Mouse (Mus musculus): ENCODE measurements around the gene S100b. TPM values are rescaled to one million over a fixed set of nuclear protein-coding genes. Genes with fewer than 3 reads are reported as not detected.
A peak's percentile ranks its signal among the peaks of the same experiment; 100 is the strongest.

The S100b gene
- 10 to 100 TPM; 14.4 to 90.4 TPM for total RNA-seq (2021)
- long read RNA-seq, experiment 1, transcript S100b-201 (3 exons, 1,484 nt): major isoform, 33 of 34 reads
- long read RNA-seq, experiment 1, partial matches to known transcripts: 0 of 34 reads
- long read RNA-seq, experiment 1, other reads (novel, unspliced or antisense): 1 of 34 reads
- long read RNA-seq, experiment 2, transcript S100b-201 (3 exons, 1,484 nt): major isoform, 15 of 22 reads
- long read RNA-seq, experiment 2, partial matches to known transcripts: 0 of 22 reads
- long read RNA-seq, experiment 2, other reads (novel, unspliced or antisense): 7 of 22 reads

DNA sequence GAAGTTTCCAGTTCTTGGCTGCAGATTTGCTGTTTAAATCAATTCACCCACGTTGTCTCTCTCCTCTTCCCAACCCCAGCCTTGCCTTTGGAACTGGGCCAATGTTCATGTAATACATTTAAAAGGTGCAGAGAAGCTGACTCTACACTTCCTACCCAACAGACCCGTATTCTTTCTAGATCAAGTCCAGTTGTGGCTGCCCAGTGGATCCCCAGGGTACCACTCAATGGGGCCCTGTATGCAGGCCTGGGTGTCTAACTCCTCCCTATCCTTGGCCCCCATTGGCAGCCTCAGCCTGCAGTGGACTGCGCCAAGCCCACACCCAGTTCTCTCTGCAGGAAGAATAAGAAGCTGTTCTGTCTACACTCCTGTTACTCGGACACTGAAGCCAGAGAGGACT lies at the start of gene S100b:
Gene S100b (plus strand): TSS at position 318 of the 400 bp plus-strand sequence.
- DNase-seq (ENCODE audit: low spot score in 2 of 2): no peak

DNA sequence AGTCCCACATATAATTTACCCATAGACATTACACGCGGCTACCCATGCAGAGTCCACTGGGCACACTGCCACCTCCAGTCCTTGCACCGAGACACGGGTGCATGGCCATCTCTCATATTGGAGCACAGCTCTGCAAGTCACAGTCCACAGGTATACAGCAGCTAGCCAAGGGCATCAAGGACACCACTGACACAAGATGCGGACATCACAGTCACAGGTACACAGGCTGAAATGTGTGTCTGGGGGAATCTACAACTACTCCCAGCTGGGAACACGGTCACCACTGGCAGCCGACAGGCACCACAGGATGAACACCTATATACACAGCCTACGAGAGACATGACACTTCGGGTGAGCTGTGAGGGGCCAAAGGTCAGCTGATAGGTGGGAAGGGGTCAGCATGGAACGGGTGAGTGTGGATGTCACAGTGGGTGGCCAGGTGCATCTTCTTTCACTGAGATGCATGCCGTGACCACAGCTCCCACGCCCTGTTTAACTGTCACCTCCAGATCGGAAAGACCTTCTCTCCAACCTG lies 46.3 kb upstream of the S100b start:
- no peak for DNase-seq (ENCODE audit: low spot score in 2 of 2)

DNA sequence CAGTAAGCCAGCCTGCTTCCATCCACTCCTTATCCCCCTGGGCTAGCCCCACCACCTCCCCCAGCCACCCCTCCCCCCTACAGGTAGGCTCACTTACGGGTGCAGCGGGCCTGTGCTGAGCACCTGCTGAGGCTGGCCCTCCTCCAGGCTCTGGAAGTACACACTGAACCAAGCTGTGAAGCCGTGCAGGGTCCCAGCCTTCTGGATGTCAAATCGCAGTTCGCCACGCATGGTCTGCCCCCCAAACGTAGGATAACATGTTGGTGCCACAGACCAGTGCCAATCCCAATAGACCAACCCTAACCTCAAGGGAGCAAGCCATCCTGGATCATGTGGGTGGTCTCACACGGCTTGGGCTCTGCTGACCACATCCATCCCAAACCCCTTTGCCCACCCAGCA lies 44.4 kb upstream of the S100b start:
- DNase-seq (ENCODE audit: low spot score in 2 of 2): no peak

DNA sequence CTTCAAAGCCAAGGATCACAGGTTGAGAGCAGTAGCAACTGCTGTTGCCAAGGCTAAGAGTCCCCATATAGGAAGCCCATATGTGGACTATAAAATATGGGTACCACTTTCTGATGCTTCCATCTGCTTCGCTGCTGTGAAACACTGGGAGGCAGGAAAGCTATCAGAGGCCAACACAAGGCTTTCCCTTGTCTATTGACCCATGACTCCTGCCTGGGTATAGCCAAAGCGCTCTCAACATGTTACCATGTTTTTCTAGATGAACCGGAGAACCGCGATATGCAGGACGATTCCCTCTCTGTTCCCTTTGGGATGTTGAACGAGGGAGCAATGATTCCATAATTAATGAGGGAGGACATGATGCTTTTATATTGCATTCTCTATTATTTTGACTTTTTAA lies 42.8 kb upstream of the S100b start:
- no peak for DNase-seq (ENCODE audit: low spot score in 2 of 2)

DNA sequence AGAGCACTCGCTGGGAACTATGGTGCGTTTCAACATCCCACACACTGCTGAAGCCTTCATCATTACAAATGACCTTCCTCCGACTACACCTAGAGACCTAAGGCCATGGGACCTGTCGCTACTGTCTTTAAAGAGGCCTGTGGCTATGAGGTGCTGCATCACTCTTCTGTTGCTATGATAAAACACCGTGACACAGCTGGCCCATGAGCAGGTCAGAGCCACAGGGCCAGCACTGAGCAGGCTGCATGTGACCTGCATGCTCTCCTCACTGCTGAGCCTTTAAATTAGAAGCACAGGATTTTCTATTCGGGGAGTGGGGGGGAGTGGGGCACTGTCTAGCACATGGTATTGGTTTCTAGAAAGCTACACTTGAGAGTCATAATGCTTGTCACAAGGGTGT lies 41.5 kb upstream of the S100b start:
- DNase-seq (ENCODE audit: low spot score in 2 of 2): peak in 1 of 2 experiments; percentile 3

DNA sequence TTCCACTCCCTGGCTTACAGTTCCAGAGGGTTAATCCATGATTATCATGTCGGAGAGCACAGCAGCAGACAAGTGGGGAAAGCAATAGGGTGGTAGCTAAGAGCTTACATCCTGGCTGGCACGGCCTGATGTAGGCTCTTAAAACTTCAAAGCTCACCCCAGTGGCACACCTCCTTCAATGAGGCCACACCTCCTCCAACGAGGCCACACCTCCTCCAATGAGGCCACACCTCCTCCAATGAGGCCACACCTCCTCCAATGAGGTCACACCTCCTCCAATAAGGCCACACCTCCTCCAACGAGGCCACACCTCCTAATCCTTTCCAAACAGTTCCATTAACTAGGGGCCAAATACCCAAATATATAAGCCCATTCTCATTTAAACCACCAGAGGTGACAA lies 39.5 kb upstream of the S100b start:
- DNase-seq (ENCODE audit: low spot score in 2 of 2): no peak

DNA sequence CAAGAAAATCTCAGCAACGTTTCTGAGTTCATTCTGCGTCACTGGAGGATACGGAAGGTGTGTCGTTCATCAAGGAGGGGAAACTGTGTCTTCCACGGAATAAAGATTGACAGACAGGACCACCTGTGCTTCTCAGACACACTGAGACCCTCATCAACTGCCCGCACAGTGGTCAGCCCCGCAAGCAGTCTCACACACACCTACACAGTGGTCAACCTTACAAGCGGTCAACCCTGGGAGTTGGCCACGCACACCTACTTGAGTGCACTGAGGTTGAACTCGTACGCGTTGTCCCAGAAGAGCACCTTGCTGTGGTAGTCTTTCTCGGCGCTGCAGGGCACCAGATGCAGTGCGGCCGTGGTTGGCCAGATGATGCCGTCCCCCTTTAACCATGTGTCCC lies 36.6 kb upstream of the S100b start:
- peak in 1 of 2 experiments; percentile 10 for DNase-seq (ENCODE audit: low spot score in 2 of 2)

DNA sequence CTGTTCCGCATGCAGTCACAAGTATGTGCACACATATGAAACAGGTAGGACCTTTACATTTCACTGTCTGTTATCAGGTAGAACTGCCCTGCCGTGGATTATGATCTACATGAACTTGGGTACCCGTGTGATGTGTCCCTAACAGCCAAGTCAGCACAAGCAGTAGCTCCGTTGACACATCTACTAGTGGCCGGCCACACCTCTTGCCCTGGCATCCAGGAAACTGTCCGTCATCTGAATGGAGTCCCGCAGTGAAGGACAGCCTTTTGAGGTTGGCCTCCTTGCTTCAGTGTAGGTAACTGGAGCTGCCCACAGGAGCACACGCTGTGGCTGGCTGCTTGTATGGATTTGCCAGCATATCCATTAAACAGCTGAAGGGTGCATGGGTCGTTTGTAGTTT lies 35.4 kb upstream of the S100b start:
- peak in 1 of 2 experiments; percentile 7 for DNase-seq (ENCODE audit: low spot score in 2 of 2)

DNA sequence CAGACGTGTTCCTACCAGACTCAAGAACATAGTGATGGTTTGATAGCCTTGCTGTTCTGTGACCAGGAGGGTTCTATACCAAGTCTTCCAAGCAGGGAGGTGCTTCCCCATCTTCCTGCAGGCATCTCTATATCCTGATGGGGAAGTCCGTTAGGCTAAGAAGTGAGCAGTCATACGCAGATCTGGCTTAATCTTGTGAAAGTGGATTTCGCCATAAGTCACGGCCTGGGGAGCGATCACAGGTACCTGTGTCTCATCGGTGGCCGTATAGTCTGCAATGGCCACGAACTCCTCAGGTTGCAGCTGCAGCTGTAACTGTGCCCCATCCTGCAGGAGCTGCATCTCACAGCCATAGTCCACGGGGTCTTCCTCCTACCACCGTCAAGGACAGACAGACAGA lies 27.7 kb upstream of the S100b start:
- no peak for DNase-seq (ENCODE audit: low spot score in 2 of 2)

DNA sequence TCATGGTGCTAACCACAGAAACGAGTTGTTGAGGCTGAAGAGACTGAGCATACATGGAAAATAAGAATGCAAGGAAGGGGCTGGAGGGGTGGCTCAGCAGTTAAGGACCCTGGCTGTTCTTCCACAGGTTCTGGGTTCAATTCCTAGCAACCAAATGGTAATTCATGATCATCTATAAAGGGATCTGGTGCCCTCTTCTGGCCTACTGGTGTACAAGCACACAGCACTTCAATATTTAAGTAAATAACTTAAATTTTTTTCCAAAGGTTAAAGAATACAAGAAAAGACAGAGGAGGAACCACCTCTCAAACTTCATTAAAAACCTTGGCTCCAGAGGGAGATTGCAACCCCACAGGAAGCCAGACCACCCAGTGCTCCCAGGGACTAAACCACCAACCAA lies 24.0 kb upstream of the S100b start:
- no peak for DNase-seq (ENCODE audit: low spot score in 2 of 2)

DNA sequence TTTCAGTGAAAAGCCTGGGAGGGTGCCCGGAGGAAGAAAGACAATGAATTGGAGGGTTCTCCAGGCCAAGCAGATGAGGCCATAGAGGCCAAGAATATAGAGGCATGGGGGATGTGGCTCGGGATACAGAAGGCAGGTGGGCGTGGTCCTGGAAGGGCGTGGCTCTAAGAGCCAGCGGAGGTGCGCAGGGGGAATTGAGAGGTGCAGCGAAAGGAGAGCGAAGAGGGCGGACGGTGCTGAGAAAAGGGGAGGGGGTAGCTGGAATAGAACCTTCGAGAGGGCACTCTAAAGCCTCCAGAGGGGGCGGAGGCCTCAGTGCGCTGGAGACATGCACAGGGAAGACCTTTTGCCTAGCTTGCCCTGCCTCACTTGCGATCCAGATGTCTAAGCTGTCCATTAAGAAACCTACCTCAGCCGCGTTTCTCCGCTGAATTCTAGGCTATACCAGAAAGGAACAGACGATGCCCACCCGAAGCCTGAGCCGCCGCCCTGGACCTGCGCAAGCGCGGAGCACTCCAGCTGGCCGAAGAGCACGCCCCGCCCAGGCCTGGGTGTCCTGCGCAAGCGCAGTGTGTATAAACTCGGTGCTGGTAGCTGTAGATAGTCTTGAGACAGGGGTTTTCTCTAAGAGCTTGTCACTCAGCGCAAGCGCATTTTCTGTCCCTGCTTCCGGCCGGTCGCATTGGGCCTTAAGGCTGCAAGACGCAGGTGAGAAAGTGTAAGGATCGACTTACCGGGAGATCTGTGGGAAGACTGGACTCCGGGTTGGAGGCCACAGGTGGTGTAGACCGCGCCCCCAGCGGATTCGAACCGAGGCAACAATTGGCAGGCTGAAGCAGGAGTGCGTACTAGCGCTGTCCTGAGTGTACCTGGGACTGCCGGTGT lies 16.1 kb upstream of the S100b start, which contains the start of gene Prmt2:
Gene Prmt2 (minus strand): TSS at position 525 of the 885 bp plus-strand sequence.
- DNase-seq (ENCODE audit: low spot score in 2 of 2): peak; percentile 83 to 88

DNA sequence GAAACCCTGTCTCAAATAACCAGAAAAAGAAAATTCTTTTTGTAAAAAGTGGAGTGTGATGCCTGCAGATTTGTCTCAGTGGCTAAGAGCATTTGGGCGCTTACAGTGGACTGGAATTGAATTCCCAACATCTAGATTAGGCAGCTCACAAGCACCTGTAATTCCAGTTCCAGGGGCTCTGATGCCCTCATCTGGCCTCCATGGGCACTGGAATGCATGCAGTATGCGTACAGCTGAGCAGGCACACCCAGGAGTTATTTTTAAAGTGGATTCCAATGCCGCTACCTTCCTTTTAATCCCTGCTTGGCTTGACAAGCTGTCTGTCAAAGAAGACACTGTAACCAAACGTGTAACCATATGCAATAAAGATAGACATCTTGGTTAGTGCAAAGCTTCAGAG lies 14.3 kb upstream of the S100b start:
- no peak for DNase-seq (ENCODE audit: low spot score in 2 of 2)

DNA sequence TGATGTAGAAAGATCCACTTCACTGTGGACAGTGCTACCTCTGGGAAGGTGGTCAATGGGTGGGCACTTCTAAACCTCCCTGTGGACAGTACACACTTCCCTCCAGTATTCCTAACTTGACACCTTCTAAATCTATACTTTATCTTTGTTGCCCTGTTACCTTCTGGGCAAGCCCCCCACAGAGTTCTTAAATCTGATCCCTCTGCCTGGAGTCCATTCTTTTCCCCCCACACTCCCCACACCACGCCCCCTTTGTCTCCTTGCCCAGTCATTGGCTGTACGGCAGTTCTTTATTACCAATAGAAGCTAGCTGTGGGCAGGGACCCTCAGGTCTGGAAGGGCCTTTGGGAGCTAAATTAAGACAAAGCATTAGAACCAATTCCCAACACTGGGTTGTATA lies 8.5 kb upstream of the S100b start:
- no peak for DNase-seq (ENCODE audit: low spot score in 2 of 2)

DNA sequence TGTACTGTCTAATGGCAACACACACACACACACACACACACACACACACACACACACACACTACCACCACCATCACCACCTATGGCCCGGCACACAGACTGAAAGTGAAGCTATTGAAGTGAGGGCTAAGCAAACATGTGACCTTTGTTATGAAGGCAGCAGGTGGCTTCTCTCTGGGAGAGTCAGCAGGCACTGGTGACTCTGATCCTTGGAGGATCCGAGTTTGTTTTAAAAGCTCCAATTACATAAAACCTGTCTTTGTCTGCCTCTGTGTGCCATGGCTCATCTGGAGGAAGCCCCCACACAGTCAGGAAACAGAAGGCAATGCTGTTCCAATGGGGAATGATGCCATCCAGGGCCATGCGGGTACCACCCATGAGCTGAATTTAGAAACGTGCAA lies 7.1 kb upstream of the S100b start:
- DNase-seq (ENCODE audit: low spot score in 2 of 2): no peak

DNA sequence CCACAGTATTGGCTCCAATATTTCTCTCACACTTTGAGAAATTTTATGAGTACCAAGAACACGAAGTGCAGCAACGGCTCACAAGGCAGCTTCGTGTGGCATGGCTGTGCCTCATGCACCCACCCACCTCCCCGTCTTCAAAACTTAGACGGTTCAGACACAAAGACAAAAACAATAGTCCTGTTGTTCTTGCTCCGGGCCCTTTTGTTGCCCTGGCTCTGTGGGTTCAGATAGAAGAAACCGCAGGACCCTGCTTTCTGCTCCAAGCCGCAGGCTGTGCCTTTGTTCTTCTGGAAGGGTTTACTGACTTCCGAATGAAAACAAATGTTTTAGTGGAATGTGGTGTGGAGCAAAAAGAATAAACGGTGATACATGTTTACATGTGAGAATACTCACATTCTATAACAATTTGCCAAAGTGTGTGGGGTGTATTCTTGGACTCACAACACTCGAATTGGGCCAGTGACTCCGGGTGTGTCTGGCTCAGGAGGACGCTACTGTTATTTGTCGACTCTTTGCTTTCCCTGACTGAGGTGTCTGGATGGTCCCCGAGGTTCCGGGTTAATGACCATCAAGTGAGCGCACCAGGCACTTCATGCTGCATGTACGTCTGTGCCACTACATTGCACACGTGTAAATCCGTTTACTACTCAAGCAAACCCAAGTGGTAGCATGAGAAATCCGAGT lies 5.5 kb upstream of the S100b start:
- no peak for DNase-seq (ENCODE audit: low spot score in 2 of 2)

DNA sequence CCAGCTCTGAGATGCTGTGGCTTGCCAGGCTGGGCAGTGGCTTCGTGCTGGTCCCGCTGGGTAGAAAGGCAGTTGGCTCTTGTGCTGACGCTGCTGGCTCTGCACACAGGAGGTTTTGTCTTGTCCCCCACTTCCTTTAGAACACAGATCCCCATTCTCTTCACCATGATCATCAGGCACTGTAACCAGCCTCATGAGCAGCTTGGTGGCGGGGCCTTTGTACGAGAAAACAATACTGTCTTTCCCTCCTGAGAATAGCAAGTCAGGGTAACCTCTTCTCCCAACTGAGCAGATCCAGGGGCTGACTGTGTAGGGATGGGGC lies 5.0 kb upstream of the S100b start:
- DNase-seq (ENCODE audit: low spot score in 2 of 2): no peak

DNA sequence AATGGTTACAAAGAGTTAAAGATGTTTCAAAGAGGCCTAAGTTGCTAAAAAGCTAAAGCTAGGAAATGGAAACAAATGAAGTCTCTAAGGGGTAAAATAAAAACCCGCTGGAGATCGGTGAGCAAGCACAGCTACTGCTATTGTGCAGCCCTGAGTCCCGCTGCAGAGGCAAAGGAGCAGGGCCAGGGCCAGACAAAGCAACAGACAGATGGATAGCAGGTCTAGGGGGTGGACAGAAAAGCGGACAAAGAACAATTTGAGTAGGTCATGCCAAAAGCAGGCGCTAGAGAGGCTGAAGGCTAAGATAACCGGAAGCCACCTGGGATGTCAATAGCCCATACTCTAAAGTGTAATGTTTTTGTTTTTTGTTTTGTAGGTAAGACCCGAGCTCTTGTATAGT lies 2.8 kb upstream of the S100b start:
- no peak for DNase-seq (ENCODE audit: low spot score in 2 of 2)

DNA sequence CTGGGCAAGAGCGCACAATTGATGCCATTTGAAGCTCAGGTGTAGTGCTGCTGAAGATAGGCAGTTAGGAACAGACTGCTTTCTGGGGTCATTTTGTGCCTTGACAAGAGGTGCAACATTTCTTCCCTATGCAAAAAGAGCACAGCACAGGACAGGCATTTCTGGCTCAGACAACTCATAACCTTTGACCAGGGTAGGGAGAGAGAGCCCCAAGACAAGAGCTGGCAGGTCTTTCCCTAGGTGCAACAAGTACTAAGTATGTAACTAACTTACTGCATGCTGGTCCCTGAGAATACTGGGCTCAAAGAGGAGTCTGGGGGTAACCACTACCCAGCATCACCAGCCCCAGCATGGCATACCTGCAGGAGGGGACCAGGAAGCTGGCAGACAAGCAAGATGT lies 574 bp upstream of the S100b start:
- no peak for DNase-seq (ENCODE audit: low spot score in 2 of 2)

DNA sequence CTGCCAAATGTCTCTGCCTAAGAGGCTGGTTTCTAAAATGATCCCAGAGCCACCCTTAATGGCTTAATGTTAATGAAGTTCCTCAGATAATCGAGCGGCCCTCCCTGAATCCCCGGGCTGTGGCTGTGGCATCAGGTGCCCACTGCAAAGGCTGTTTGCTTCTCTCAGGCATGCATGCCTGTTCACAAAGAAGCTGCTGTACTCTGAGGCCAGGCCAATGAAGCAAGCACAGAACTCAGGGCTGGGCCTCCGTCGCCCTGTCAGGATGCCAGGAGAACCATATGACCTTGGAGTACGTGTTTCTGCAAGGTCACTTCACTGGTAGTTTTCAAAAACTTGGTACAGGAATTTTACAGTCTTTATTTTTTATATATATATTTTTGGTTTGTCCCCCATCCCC lies 2.0 kb downstream of the S100b start:
- no peak for DNase-seq (ENCODE audit: low spot score in 2 of 2)

DNA sequence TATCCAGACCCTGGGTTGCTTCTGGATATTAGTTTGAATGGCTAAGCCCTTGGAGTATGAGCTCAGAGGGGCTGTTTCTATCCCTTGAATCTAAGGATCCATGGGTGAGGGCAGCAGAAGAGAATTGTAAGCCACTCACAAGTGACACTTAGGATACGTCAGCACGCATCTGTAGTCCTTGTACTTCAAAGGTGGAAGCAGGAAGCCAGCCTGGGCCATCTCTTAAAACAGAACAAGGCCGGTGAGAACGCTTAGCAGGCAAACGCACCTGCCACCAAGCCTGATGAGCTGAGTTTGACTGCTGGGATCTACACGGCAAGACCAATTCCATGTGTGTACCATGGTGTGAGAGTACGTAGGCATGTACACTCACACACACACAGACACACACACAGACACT lies 3.6 kb downstream of the S100b start:
- no peak for DNase-seq (ENCODE audit: low spot score in 2 of 2)

DNA sequence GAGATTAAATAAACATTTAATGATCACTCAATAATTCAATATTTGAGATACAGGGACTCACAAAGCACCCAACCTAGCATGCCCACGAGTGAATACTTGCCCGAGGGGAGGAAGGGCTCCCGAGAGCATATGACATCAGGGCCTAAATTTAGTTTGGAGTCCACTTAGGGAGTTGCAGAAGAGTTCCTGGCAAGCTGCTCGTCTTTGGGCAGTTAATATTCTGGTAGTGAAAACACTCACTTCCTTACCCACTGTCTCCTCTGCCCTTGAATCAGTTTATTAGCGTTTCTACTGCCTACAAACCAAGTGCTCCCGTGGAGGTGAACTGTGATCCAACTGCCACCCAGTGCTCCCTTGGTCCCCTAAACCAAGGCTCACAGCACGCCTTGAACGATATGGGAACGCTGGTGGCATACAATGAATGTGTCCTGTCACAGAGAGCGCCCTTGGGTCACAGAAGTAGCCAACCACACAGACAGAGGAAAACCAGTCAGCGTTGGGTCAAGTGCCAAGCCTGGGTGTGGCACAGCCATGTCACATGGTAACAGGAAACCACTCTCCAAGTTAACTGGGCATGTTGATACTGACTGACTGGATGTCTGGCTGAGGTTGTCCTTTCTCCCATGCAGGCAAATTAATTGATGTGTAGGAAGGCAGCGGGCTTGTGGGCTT lies 4.2 kb downstream of the S100b start:
- DNase-seq (ENCODE audit: low spot score in 2 of 2): peak in 1 of 2 experiments; percentile 17
